Mouse (Mus musculus): ENCODE results near the gene Kcnj3.

- no peak for TF ChIP-seq CTCF (IDR thresholded peaks at IDR 0.05; ENCODE audit: low read depth, low read length)
- TF ChIP-seq POLR2A (IDR thresholded peaks at IDR 0.05; ENCODE audit: extremely low read depth, insufficient read depth, low read length): no peak
Measured at GRCm38 (mm10) chr2:55480602-55480965, 44.8 kb downstream of the Kcnj3 start.
